Mouse (Mus musculus): ENCODE measurements around the gene Odf2. TPM values are rescaled to one million over a fixed set of nuclear protein-coding genes. Genes with fewer than 3 reads are reported as not detected.
"Not testable (repeated sequence)": the region's sequence is repeated elsewhere in the genome, so short reads cannot be mapped to it uniquely, and the experiment has no call there.

The Odf2 gene
- polyA plus RNA-seq, 1 experiment from 2014 or later = 77.4 TPM

DNA sequence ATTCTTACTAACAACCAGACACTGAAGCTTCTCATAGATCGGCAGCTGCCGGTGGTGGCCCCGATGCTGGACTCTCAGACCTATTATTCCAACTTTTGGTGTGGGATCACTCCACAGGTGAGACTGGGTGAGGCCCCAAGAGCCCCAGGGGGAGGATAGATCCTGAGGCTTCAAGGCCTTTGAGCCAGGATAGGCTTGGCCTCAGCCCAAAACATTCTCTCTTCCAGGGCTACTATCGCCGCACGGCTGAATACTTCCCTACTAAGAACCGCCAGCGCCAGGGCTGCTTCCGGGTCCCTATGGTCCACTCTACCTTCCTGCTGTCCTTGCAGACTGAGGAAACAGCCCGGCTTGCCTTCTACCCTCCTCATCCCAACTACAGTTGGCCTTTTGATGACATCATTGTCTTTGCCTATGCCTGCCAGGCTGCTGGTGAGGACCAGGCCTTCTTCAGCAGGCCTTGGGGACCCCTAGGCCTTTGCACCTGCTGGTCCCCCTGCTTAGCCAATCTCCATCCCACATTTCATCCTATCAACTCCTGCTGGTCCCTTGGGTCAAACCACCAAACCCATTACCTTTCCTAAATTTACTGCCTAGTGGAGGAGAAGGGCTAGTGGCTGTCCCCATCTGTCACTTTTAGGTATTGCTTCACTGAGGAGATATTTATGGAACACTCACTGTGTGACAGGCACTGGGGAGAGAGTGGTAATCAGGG lies 16.3 kb upstream of the Odf2 start:
- Histone ChIP-seq H3K9me3 (replicated peaks) (no peaks in the 10 kb centered on the region), H3K4me1 (peaks cover 12% of the 10 kb centered on the region), H3K36me3 (ENCODE audit: poor library complexity, severe bottlenecking) (peaks cover 4% of the 10 kb centered on the region; the same call in 1 of the 2 replicates), H3K4me2 (no peak overlapping the region), H3K9ac (no peak overlapping the region; the same call in 1 of the 2 replicates), H3K27ac (no peak overlapping the region), H3K27me3 (0 out of 2 replicates have a peak, but pooled peaks cover 5% of the 10 kb centered on the region), H3K4me3 (no peak overlapping the region)
- 89% methylated on average over 10 of the region's 10 CpGs for WGBS
- no peak for ATAC-seq

DNA sequence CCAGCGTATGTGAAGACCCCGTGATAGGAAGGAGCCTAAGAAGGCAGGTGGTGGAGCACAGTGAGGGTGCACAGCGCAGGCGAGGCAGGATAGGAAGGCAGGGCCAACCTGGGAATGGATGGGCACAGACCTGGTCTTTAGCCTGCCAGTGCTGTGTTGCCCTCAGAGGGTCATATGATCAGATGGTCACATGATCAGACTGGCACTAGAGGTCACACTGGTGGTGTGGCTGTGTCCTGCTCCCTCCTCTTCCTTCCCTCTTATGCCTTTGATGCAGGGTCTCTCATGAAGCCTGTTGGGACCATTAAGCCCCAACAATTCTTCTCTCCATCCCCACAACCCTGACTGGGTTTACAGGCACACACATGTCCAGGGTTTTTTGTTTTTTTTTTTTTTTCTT lies 15.2 kb upstream of the Odf2 start:
- Histone ChIP-seq H3K4me3 (no peak overlapping the region), H3K27ac (no peak overlapping the region), H3K4me1 (peaks cover 14% of the 10 kb centered on the region), H3K9ac (no peak overlapping the region), H3K4me2 (no peak overlapping the region), H3K36me3 (ENCODE audit: poor library complexity, severe bottlenecking) (peaks cover 4% of the 10 kb centered on the region; the same call in 1 of the 2 replicates), H3K27me3 (0 out of 2 replicates have a peak, but pooled peaks cover 3% of the 10 kb centered on the region), H3K9me3 (replicated peaks) (no peaks in the 10 kb centered on the region)
- 87% methylated on average over 4 of the region's 4 CpGs for WGBS
- no peak for ATAC-seq

DNA sequence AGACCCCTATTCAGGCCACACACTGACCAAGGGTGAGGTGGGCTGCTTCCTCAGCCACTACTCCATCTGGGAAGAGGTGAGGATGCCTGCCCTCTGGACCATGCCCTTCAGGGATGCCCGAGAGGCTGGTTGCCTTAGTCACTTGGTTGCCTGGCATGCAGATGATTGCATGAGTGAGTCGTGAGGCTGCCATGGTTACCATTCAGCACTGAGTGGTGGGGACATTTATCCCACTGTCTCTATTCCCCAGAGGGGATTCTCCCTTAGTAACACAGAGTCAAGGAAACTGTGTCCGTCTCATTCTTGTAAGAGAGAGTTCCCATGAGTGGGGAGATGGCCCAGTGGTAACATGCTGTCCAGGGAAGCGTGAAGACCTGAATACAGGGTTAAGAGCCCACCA lies 11.0 kb upstream of the Odf2 start:
- H3K4me2 ChIP-seq = no peak overlapping the region
- no peak overlapping the region for H3K9ac ChIP-seq
- WGBS = 70% methylated on average over 4 of the region's 4 CpGs
- no peak for ATAC-seq
- H3K27ac ChIP-seq = no peak overlapping the region
- 0 out of 2 replicates have a peak, but pooled peaks cover 3% of the 10 kb centered on the region for H3K4me1 ChIP-seq
- H3K27me3 ChIP-seq = no peaks in the 10 kb centered on the region
- no peak overlapping the region for H3K4me3 ChIP-seq
- H3K9me3 ChIP-seq (replicated peaks) = no peaks in the 10 kb centered on the region
- H3K36me3 ChIP-seq (ENCODE audit: poor library complexity, severe bottlenecking) = peaks cover 8% of the 10 kb centered on the region; the same call in 1 of the 2 replicates

GRCm38 (mm10) chr2:29879191-29879590 lies 9.8 kb upstream of the Odf2 start:
- H3K9ac ChIP-seq = no peak overlapping the region
- ATAC-seq = no peak
- no peak overlapping the region for H3K4me2 ChIP-seq
- no peak overlapping the region for H3K27ac ChIP-seq
- H3K4me1 ChIP-seq = 0 out of 2 replicates have a peak, but pooled peaks cover 3% of the 10 kb centered on the region
- no peak overlapping the region for H3K4me3 ChIP-seq
- no peaks in the 10 kb centered on the region for H3K27me3 ChIP-seq
- H3K9me3 ChIP-seq (replicated peaks) = no peaks in the 10 kb centered on the region
- H3K36me3 ChIP-seq (ENCODE audit: poor library complexity, severe bottlenecking) = peaks cover 8% of the 10 kb centered on the region; the same call in 1 of the 2 replicates
- WGBS = 81% methylated on average over 8 of the region's 8 CpGs

GRCm38 (mm10) chr2:29879964-29880830 lies 8.8 kb upstream of the Odf2 start:
- Histone ChIP-seq H3K4me2 (no peak overlapping the region), H3K27me3 (no peaks in the 10 kb centered on the region), H3K9ac (no peak overlapping the region), H3K9me3 (replicated peaks) (no peaks in the 10 kb centered on the region), H3K36me3 (ENCODE audit: poor library complexity, severe bottlenecking) (peaks cover 8% of the 10 kb centered on the region; the same call in 1 of the 2 replicates), H3K27ac (no peak overlapping the region), H3K4me3 (no peak overlapping the region), H3K4me1 (0 out of 2 replicates have a peak, but pooled peaks cover 3% of the 10 kb centered on the region)
- ATAC-seq = no peak
- WGBS = 81% methylated on average over 17 of the region's 17 CpGs

- H3K9me3 ChIP-seq (replicated peaks); ATAC-seq; H3K36me3 ChIP-seq (ENCODE audit: poor library complexity, severe bottlenecking); H3K9ac ChIP-seq; H3K27ac ChIP-seq; H3K4me2 ChIP-seq; H3K27me3 ChIP-seq; H3K4me3 ChIP-seq: not testable (repeated sequence)
- 83% methylated on average over 9 of the region's 9 CpGs for WGBS
- H3K4me1 ChIP-seq = peaks cover 19% of the 10 kb centered on the region
Measured at GRCm38 (mm10) chr2:29886659-29887292, 2.2 kb upstream of the Odf2 start.

GRCm38 (mm10) chr2:29889991-29890833 lies 1.2 kb downstream of the Odf2 start:
- no peaks in the 10 kb centered on the region; the same call in 1 of the 2 replicates for H3K27me3 ChIP-seq
- peak overlapping the region; percentile 100 for H3K4me3 ChIP-seq
- H3K4me2 ChIP-seq = peak overlapping the region; percentile 92
- H3K4me1 ChIP-seq = peaks cover 19% of the 10 kb centered on the region
- H3K9ac ChIP-seq = peak overlapping the region; percentile 94
- WGBS = under 1% methylated on average over 47 of the region's 61 CpGs
- no peaks in the 10 kb centered on the region for H3K9me3 ChIP-seq (replicated peaks)
- ATAC-seq = peak; percentile 89
- H3K36me3 ChIP-seq (ENCODE audit: poor library complexity, severe bottlenecking) = peaks cover 37% of the 10 kb centered on the region
- peak overlapping the region; percentile 86 for H3K27ac ChIP-seq

DNA sequence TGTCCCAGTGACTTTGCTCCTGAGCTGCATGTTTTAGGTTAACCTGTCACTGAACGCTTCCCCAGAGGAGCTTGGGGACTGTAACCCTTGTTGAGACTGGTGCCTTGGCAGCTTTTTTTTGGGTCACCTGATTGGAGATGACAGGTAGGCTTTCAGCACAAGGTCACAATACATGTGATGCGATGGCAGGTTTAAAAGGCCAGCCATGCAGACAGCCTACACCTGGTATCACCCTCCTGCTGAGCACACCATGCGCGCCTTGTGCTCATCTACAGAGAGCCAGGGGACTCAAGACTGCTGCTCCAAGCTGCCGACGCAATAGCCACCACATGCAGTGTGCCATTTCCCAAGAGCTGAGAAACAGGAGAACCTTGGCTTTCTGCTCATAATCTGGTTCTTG lies 2.8 kb downstream of the Odf2 start:
- no peak for ATAC-seq
- Histone ChIP-seq H3K4me1 (peaks cover 19% of the 10 kb centered on the region), H3K9me3 (replicated peaks) (no peaks in the 10 kb centered on the region), H3K4me2 (peak overlapping the region; percentile 92; the same call in 1 of the 2 replicates), H3K27ac (no peak overlapping the region), H3K4me3 (no peak overlapping the region), H3K9ac (no peak overlapping the region), H3K27me3 (no peaks in the 10 kb centered on the region; the same call in 1 of the 2 replicates), H3K36me3 (ENCODE audit: poor library complexity, severe bottlenecking) (peaks cover 50% of the 10 kb centered on the region)
- 91% methylated on average over 6 of the region's 6 CpGs for WGBS

GRCm38 (mm10) chr2:29896071-29896470 lies 7.0 kb downstream of the Odf2 start:
- H3K27me3 ChIP-seq = no peaks in the 10 kb centered on the region
- H3K9ac ChIP-seq = no peak overlapping the region
- no peak overlapping the region for H3K4me2 ChIP-seq
- H3K4me3 ChIP-seq = no peak overlapping the region
- peaks cover 93% of the 10 kb centered on the region for H3K36me3 ChIP-seq (ENCODE audit: poor library complexity, severe bottlenecking)
- H3K4me1 ChIP-seq = peaks cover 6% of the 10 kb centered on the region
- WGBS = 88% methylated on average over 1 of the region's 1 CpGs
- H3K27ac ChIP-seq = no peak overlapping the region
- H3K9me3 ChIP-seq (replicated peaks) = no peaks in the 10 kb centered on the region
- no peak for ATAC-seq

DNA sequence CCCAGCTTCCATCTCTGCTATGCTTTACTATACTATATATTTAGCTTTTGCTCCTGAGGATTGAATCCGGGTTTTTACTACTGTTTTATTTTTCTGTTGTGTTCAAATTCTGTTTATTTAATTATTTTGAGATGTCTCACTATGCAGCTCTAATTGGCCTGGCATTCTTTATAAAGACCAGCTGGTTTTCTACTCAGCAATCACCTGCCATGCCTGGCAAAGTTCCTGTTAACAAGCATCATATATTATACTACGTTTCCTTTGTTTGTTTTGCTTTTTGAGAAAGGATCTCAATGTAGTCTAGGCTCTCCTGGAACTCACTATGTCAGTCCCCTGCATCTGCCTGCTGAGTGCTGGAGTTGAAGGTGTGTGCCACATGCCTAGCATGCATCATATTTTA lies 8.3 kb downstream of the Odf2 start:
- H3K36me3 ChIP-seq (ENCODE audit: poor library complexity, severe bottlenecking) = peaks cover 97% of the 10 kb centered on the region
- no peaks in the 10 kb centered on the region for H3K9me3 ChIP-seq (replicated peaks)
- ATAC-seq = no peak
- no peaks in the 10 kb centered on the region for H3K4me1 ChIP-seq
- no peak overlapping the region for H3K4me2 ChIP-seq
- H3K4me3 ChIP-seq = no peak overlapping the region
- H3K27ac ChIP-seq = peak overlapping the region; percentile 41
- H3K9ac ChIP-seq = no peak overlapping the region
- H3K27me3 ChIP-seq = no peaks in the 10 kb centered on the region
- 80% methylated on average over 2 of the region's 2 CpGs for WGBS

DNA sequence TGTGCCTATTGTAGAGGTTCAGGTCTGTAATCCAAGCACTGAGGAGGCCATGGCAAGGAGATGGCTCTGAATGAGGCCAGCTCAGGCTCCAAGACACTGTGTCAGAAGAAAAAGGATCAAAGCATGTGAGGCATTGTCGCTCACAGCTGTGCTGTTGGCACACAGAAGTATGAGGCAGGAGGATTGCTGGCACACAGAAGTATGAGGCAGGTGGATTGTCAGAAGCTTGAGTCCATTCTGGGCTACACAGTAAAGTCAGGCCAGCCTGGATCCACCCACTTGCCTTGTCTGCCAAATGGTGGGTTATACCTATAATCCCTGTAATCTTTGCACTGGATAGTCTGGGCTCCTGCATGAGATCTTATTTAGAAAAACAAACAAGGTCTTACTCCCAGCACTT lies 9.1 kb downstream of the Odf2 start:
- Histone ChIP-seq H3K4me2 (no peak overlapping the region), H3K9me3 (replicated peaks) (no peaks in the 10 kb centered on the region), H3K4me3 (no peak overlapping the region), H3K36me3 (ENCODE audit: poor library complexity, severe bottlenecking) (peaks cover 97% of the 10 kb centered on the region), H3K27ac (peak overlapping the region; percentile 35; the same call in 1 of the 2 replicates), H3K9ac (no peak overlapping the region), H3K27me3 (no peaks in the 10 kb centered on the region), H3K4me1 (no peaks in the 10 kb centered on the region)
- no peak for ATAC-seq
- 100% methylated on average over 1 of the region's 1 CpGs for WGBS
